Mouse (Mus musculus): ENCODE results near the gene Nrxn3.
A peak's percentile ranks its signal among the peaks of the same experiment; 100 is the strongest.

DNA sequence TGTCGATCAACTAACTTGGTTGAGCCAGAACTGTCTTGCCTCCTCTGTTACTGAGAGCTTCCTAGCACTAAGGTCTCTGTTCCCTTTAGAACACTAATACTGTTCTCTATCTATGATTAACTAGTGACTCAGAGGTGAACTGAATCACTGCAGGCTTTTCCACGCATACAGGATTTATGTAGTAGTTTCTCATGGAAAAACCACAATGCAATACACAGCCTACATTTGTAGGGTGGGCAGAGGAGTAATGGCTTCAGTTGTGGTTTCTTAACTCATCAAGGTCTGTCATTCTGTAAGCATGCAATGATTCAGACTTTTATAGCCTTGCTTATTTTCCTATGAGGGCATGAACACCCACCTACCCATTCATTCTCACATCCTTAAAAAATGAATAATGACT, 1443.4 kb downstream of the Nrxn3 start:
- TF ChIP-seq CEBPB (IDR thresholded peaks at IDR 0.05; ENCODE audit: insufficient read depth, poor library complexity, severe bottlenecking) (peak; percentile 70; the same call in 1 of the 2 replicates), POLR2A (IDR thresholded peaks at IDR 0.05; ENCODE audit: insufficient read length, low read depth) (no peak), MYOD1 (IDR thresholded peaks at IDR 0.05; ENCODE audit: control insufficient read depth in 1 of 3, insufficient read length in 2 of 3, low read depth in 2 of 3) (no peak), E2F4 (IDR thresholded peaks at IDR 0.05; ENCODE audit: insufficient read depth) (no peak), POLR2AphosphoS2 (IDR thresholded peaks at IDR 0.05; ENCODE audit: insufficient read length, low read depth) (no peak), MYOG (IDR thresholded peaks at IDR 0.05; ENCODE audit: control insufficient read depth in 1 of 3, insufficient read depth in 1 of 3, insufficient read length in 2 of 3, low read depth in 2 of 3) (no peak)
